Mouse (Mus musculus): ENCODE measurements around the gene Igfbp4.

GRCm38 (mm10) chr11:99035350-99035749 is 5.7 kb upstream of the Igfbp4 start:
- TF ChIP-seq CTCF (IDR thresholded peaks at IDR 0.05; ENCODE audit: low read depth) = peak; percentile 70
- TF ChIP-seq EP300 (optimal IDR thresholded peaks at IDR 0.05) = no peak

All from stomach, postnatal 0 days (tissue).